Mouse (Mus musculus) limb, embryonic 14.5 days (tissue): ENCODE results near the gene Tgm7. TPM values are rescaled to one million over a fixed set of nuclear protein-coding genes. Genes with fewer than 3 reads are reported as not detected.
A peak's percentile ranks its signal among the peaks of the same experiment; 100 is the strongest.

Experiments
- ATAC-seq: fragments of 200-750 bp; cut with Nextera tagmentation; 2 replicates; pipeline ENCODE4 v1.8.0; 2017; ENCODE audit warnings: low read depth, moderate number of reproducible peaks, moderate TSS enrichment; ENCODE audit not compliant: low FRiP score
- DNase-seq: peaks from one replicate; pipeline ENCODE4 v3.0.0-alpha.2; 2015; ENCODE audit warnings: low spot score
- H3K27ac ChIP-seq: fragments of 300-500 bp; sonication (generic); replicated peaks from 2 replicates; pipeline ENCODE4 v1.5.1; 2014; ENCODE audit warnings: low read depth, mild to moderate bottlenecking, low read length, moderate library complexity, mixed read lengths
- H3K27me3 ChIP-seq: fragments of 300-500 bp; sonication (generic); 2 replicates; pipeline ENCODE4 v1.6.1; 2014; ENCODE audit warnings: low read length, mixed read lengths; ENCODE audit not compliant: control insufficient read depth, insufficient read depth
- H3K36me3 ChIP-seq: fragments of 300-500 bp; sonication (generic); 2 replicates; pipeline ENCODE4 v1.6.1; 2014; ENCODE audit warnings: mild to moderate bottlenecking, low read length, moderate library complexity, mixed read lengths; ENCODE audit not compliant: control insufficient read depth, insufficient read depth
- H3K4me1 ChIP-seq: fragments of 300-500 bp; sonication (generic); 2 replicates; pipeline ENCODE4 v1.6.1; 2014; ENCODE audit warnings: antibody characterized with exemption, low read length, mixed read lengths; ENCODE audit not compliant: control insufficient read depth, insufficient read depth
- H3K4me2 ChIP-seq: fragments of 300-500 bp; sonication (generic); replicated peaks from 2 replicates; pipeline ENCODE4 v1.6.1; 2014; ENCODE audit warnings: low read depth, mild to moderate bottlenecking, low read length, moderate library complexity; ENCODE audit not compliant: severe bottlenecking
- H3K4me3 ChIP-seq: fragments of 300-500 bp; sonication (generic); replicated peaks from 2 replicates; pipeline ENCODE4 v1.5.1; 2014; ENCODE audit warnings: low read length
- H3K9ac ChIP-seq: fragments of 300-500 bp; sonication (generic); 2 replicates; pipeline ENCODE4 v1.6.1; 2014; ENCODE audit warnings: mild to moderate bottlenecking, low read depth, low read length, moderate library complexity; ENCODE audit not compliant: severe bottlenecking
- H3K9me3 ChIP-seq: fragments of 300-500 bp; sonication (generic); 2 replicates; pipeline ENCODE4 v1.6.1; 2016; ENCODE audit warnings: low read length; ENCODE audit not compliant: control insufficient read depth
- POLR2A ChIP-seq: fragments of 200-500 bp; IDR thresholded peaks from 2 replicates; pipeline ENCODE4 v1.8.0; 2012; ENCODE audit warnings: inconsistent platforms, mild to moderate bottlenecking, moderate library complexity, borderline replicate concordance; ENCODE audit not compliant: insufficient read depth, insufficient read length; ENCODE audit errors: extremely low read depth
- WGBS: fragments of 180-500 bp; shearing (Covaris S2); extraction: QIAGEN DNeasy Blood & Tissue Kit; methylation state at CpG from one replicate; pipeline ENCODE4 v1.1.7; 2014; 5-methylcytosine and 5-hydroxymethylcytosine counted together
- polyA plus RNA-seq, 2 experiments: library from polyadenylated mRNA; depleted of rRNA in 1 of 2; stranded (reverse) in 1 of 2; unstranded in 1 of 2; fragments of >200 nt; fragmentation: Nextera tagmentation in 1 of 2; extraction: Ambion mirVana in 1 of 2; gene quantifications; 2 replicates each; pipeline versions ENCODE4 v1.2.1 to v1.2.3; 2012 to 2014

The Tgm7 gene
- polyA plus RNA-seq, 2 experiments = 0.05 TPM; not detected in 1

DNA sequence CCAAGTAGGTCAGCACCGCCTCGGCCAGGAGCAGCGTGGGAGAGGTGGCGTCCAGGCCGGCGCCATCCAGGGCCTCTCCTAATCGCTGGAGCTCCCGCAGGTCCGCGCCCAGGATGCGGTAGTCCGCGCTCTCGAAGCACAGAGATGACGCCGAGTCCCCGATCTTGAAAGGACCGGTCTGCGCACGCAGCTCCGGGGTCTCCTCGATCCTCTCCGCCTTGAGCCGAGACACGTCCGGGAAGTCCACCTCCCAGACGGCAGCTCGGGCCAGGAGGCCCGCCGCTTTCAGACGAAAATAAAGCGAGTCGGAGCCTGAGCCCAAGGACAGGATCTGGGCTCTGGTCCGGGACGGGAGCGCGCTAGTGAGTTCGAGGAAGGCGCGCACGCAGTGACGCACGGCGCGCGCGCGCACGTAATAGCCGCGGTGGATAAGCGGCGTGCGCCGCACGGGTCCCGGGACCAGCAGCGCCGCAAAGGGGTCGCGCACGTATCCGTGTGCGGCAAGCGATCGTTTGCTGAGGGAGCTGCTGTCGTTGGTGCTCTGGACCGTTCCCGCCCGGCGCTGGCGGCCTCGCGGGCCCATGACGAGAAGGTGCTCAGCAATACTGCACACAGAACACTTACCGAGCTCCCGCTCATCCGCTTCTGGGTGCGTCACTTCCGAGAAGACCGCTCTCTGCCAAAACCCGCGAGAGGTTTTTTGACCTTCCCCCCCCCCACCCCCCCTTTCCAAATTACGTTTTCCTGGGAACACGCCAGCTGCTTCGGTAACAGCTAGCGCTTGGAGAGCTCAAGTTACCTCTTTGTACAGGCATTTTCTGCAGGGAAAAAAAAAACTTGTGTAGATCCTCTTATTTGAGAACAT, 30.7 kb upstream of the Tgm7 start, which contains the start of the genes Adal and Lcmt2:
Adal (plus strand) TSS at position 411 of the 865 bp plus-strand sequence.
Lcmt2 (minus strand) TSS at position 636 of the 865 bp plus-strand sequence.
- H3K9me3 ChIP-seq = no peaks in the 10 kb centered on the region
- WGBS = 3% methylated on average over 84 of the region's 87 CpGs

DNA sequence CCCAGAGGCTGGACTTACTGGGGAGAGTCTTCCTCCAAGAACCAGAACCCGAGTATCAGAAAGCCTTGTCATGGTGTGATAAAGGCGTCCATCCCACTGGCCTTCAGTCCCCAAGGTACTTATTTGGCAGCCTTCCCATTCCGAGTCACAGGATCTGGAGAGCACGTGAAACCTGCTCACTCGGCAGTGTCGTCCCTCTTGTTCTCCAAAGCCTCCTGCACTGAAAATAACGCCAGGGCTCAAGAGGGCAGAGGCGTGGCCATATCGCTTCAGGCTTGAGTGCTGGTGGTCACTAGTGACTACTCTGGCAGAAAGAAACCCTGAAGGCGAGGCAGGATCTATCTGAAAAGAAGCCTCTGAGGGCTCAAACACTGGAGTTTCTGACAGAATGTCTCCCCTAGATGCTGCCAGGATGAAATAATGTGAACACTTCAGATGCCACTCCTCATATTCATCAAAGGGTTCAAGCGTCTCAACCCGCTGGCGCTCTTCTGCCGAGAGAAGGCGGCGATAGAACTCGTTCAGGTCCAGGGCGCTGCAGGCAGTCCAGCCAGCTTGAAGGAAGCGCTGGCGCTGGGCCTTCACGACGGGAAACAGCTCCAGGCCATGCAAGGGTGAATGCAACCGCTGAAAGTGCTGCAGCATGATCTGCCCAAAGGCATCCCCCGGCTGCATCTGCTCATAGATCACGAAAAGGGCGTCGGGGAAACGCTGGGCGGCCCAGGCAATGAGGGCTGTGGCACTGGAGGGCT, 29.8 kb upstream of the Tgm7 start:
- Histone ChIP-seq H3K4me3 (peak overlapping the region; percentile 67), H3K4me1 (peaks cover 20% of the 10 kb centered on the region; the same call in 1 of the 2 replicates), H3K4me2 (peak overlapping the region; percentile 74), H3K9ac (peak overlapping the region; percentile 78), H3K9me3 (no peaks in the 10 kb centered on the region), H3K36me3 (peaks cover 15% of the 10 kb centered on the region; the same call in 1 of the 2 replicates), H3K27ac (peak overlapping the region; percentile 99), H3K27me3 (no peaks in the 10 kb centered on the region)
- WGBS = 52% methylated on average over 29 of the region's 29 CpGs
- no peak for TF ChIP-seq POLR2A
- ATAC-seq (no peak), DNase-seq (no peak)

More for the DNA sequence above, 30.7 kb upstream of the Tgm7 start, which contains the start of the genes Adal and Lcmt2:
- ATAC-seq (peak; percentile 94), DNase-seq (peak; percentile 91)
- peak within 1 kb of the TSS; percentile 67 for H3K4me3 ChIP-seq
- H3K9ac ChIP-seq = peak within 1 kb of the TSS; percentile 78
- H3K27ac ChIP-seq = peak within 1 kb of the TSS; percentile 99
- peak; percentile 75; the same call in 1 of the 2 replicates for TF ChIP-seq POLR2A
- H3K4me2 ChIP-seq = peak within 1 kb of the TSS; percentile 74
- H3K27me3 ChIP-seq = no peaks in the 10 kb centered on the region
- peaks cover 21% of the 10 kb centered on the region for H3K36me3 ChIP-seq
- peaks cover 20% of the 10 kb centered on the region; the same call in 1 of the 2 replicates for H3K4me1 ChIP-seq

- H3K4me3 ChIP-seq = no peak overlapping the region
- peaks cover 20% of the 10 kb centered on the region; the same call in 1 of the 2 replicates for H3K4me1 ChIP-seq
- no peaks in the 10 kb centered on the region for H3K27me3 ChIP-seq
- H3K4me2 ChIP-seq = no peak overlapping the region
- 97% methylated on average over 4 of the region's 4 CpGs for WGBS
- TF ChIP-seq POLR2A = no peak
- peaks cover 8% of the 10 kb centered on the region; the same call in 1 of the 2 replicates for H3K36me3 ChIP-seq
- H3K9me3 ChIP-seq = no peaks in the 10 kb centered on the region
- H3K27ac ChIP-seq = no peak overlapping the region
- no peak for DNase-seq
- no peak for ATAC-seq
- H3K9ac ChIP-seq = no peak overlapping the region
Measured at GRCm38 (mm10) chr2:121137371-121137770, 27.8 kb upstream of the Tgm7 start.

DNA sequence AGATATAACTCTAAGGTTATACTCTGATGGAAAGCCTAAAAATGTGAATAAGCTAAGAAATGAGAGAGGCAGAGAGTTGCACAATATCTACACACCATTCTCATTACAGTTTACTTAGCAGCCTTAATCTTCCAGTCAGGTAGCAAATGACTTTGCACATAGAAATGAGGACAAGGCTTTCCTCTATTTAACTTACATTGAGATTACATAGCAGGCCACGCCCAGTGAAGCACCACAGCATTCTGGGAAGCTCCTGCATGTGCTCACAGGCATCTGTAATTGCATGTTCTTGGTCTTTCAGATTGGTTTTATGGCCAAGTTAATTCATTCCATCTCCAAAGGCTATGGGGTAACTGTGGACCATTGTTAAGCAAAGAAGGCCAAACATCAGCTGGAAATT, 23.2 kb upstream of the Tgm7 start:
- Histone ChIP-seq H3K4me3 (no peak overlapping the region), H3K4me2 (no peak overlapping the region), H3K9me3 (no peaks in the 10 kb centered on the region), H3K27me3 (no peaks in the 10 kb centered on the region), H3K27ac (no peak overlapping the region), H3K4me1 (no peaks in the 10 kb centered on the region), H3K36me3 (no peaks in the 10 kb centered on the region), H3K9ac (no peak overlapping the region)
- ATAC-seq (no peak), DNase-seq (no peak)
- WGBS = 63% methylated on average over 1 of the region's 1 CpGs
- no peak for TF ChIP-seq POLR2A
